Mouse (Mus musculus): ENCODE measurements around the gene Syce2. TPM values are rescaled to one million over a fixed set of nuclear protein-coding genes. Genes with fewer than 3 reads are reported as not detected.

Gene Syce2
- polyA plus RNA-seq, 1 experiment from 2014 or later = 160 TPM

DNA sequence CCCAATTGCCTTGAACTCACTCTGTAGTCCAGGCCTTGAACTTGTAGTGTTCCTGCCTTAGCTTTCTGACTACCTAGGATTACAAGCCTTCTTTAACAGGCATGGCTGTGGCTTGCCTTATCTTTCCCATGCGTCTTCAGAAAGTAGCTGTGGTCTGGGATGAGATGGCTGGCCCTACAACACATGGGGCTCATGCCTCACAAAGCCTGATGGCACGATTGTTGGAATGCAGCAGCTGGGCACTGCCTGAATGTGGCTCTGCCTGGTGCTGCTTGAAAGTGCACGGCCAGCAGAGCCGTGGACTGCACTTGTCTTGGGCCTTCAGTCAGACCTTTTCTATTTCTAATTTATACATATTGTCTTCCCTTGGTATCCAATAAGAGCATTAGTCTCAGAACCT is 12.8 kb downstream of the Syce2 start:
- ATAC-seq (replicated peaks; ENCODE audit: low FRiP score) (no peak; the same call in 1 of the 2 replicates), DNase-seq (ENCODE audit: low spot score) (no peak)
- H3K36me3 ChIP-seq (ENCODE audit: control insufficient read depth, insufficient read depth, low read length) = peaks cover 19% of the 10 kb centered on the region; the same call in 1 of the 2 replicates
- H3K9ac ChIP-seq (ENCODE audit: low read depth, low read length) = no peak overlapping the region
- H3K9me3 ChIP-seq (ENCODE audit: control insufficient read depth, low read length) = no peaks in the 10 kb centered on the region
- no peaks in the 10 kb centered on the region; the same call in 1 of the 2 replicates for H3K4me1 ChIP-seq (replicated peaks; ENCODE audit: control insufficient read depth, insufficient read depth, low read length)
- H3K27ac ChIP-seq (ENCODE audit: low read depth, low read length) = no peak overlapping the region
- no peaks in the 10 kb centered on the region for H3K27me3 ChIP-seq (replicated peaks; ENCODE audit: control insufficient read depth, insufficient read depth, low read length)
- H3K4me3 ChIP-seq (ENCODE audit: low read depth, low read length) = no peak overlapping the region
- 72% methylated on average over 4 of the region's 4 CpGs for WGBS
- no peak overlapping the region for H3K4me2 ChIP-seq

DNA sequence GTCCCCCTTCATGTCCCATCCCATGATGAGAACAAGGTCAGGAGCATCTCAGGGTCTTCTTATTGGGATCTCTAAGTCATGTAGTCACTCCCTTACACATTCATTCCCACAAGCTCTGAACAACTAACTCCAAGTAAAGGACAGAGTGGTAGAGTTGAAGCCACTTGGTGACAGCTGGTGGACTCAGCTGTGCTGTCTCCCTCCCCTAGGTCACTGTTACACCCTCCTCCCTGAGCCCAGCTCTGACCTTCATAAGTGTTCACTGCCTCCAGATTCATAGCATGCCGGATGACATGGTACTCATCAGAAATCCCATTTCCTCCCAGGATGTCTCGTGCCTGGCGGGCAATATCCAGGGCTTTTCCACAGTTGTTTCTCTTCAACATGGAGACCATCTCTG is 16.4 kb downstream of the Syce2 start:
- Histone ChIP-seq H3K4me1 (replicated peaks; ENCODE audit: control insufficient read depth, insufficient read depth, low read length) (peaks cover 10% of the 10 kb centered on the region), H3K9ac (ENCODE audit: low read depth, low read length) (no peak overlapping the region), H3K9me3 (ENCODE audit: control insufficient read depth, low read length) (no peaks in the 10 kb centered on the region), H3K4me2 (no peak overlapping the region), H3K27me3 (replicated peaks; ENCODE audit: control insufficient read depth, insufficient read depth, low read length) (no peaks in the 10 kb centered on the region), H3K4me3 (ENCODE audit: low read depth, low read length) (no peak overlapping the region), H3K27ac (ENCODE audit: low read depth, low read length) (no peak overlapping the region), H3K36me3 (ENCODE audit: control insufficient read depth, insufficient read depth, low read length) (peaks cover 26% of the 10 kb centered on the region; the same call in 1 of the 2 replicates)
- WGBS = 87% methylated on average over 3 of the region's 3 CpGs
- ATAC-seq (replicated peaks; ENCODE audit: low FRiP score) = no peak
- no peak for DNase-seq (ENCODE audit: low spot score)

DNA sequence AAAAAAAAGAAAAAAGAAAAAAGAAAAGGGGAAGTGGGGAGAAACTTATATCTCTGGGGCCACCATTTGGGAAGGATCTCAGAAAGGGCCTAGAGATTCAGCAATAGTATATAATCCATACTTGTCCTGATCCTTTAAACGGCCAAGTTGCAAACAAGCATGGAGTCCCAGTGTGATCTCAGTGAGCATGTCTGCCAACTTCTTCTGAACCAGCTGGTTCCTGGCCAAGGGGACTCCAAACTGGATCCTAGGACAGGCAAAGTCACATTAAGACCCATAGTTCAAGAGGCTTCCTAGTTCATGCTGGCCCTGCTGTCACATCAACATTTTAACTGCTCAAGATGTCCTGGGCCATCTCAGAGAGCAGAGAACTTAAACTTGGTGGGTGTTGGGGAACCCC is 17.2 kb downstream of the Syce2 start:
- H3K36me3 ChIP-seq (ENCODE audit: control insufficient read depth, insufficient read depth, low read length) = peaks cover 26% of the 10 kb centered on the region; the same call in 1 of the 2 replicates
- H3K4me1 ChIP-seq (replicated peaks; ENCODE audit: control insufficient read depth, insufficient read depth, low read length) = peaks cover 12% of the 10 kb centered on the region
- WGBS = 94% methylated on average over 1 of the region's 1 CpGs
- no peak overlapping the region for H3K27ac ChIP-seq (ENCODE audit: low read depth, low read length)
- DNase-seq (ENCODE audit: low spot score) (no peak), ATAC-seq (replicated peaks; ENCODE audit: low FRiP score) (no peak)
- no peaks in the 10 kb centered on the region for H3K9me3 ChIP-seq (ENCODE audit: control insufficient read depth, low read length)
- no peak overlapping the region for H3K4me3 ChIP-seq (ENCODE audit: low read depth, low read length)
- no peak overlapping the region for H3K9ac ChIP-seq (ENCODE audit: low read depth, low read length)
- no peaks in the 10 kb centered on the region for H3K27me3 ChIP-seq (replicated peaks; ENCODE audit: control insufficient read depth, insufficient read depth, low read length)
- no peak overlapping the region for H3K4me2 ChIP-seq

DNA sequence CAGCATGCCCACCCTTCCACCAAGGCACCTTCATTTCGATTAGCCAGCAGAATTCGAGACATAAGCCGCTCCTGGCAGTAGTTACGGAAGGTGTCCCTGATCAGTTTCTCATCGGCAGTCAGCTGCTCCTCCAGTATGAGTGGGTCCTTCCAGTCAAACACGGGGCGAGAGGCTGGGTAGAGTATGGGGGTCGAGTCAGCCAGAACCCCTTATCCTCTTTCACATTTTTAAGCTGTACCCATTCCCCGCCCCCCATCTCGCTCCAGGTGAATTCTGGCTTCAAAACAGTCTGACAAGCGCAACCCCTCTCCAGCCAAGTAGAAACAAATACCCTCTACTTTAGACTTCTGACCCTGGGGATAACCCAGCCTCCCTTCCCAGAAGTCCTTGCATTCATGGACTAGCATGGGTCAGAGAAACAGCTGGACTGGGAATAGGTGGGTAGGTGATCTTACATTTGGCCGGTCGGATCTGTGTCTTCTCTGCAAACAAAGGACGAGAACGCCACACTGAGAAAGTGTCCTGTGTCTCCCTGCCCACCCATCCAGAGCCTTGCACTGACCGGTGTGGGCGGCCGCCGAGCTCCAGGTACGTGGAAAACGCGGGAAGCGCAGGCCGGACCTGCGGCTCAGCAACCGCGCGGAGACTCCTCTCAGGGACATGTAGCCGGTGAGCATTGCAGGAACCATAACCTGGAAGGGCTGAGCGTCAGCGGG is 21.2 kb downstream of the Syce2 start:
- peak; percentile 39 for ATAC-seq (replicated peaks; ENCODE audit: low FRiP score)
- no peak for DNase-seq (ENCODE audit: low spot score)
- no peaks in the 10 kb centered on the region for H3K27me3 ChIP-seq (replicated peaks; ENCODE audit: control insufficient read depth, insufficient read depth, low read length)
- H3K9ac ChIP-seq (ENCODE audit: low read depth, low read length) = peak overlapping the region; percentile 68
- H3K36me3 ChIP-seq (ENCODE audit: control insufficient read depth, insufficient read depth, low read length) = peaks cover 16% of the 10 kb centered on the region; the same call in 1 of the 2 replicates
- peaks cover 17% of the 10 kb centered on the region; the same call in 1 of the 2 replicates for H3K4me1 ChIP-seq (replicated peaks; ENCODE audit: control insufficient read depth, insufficient read depth, low read length)
- WGBS = 11% methylated on average over 31 of the region's 31 CpGs
- H3K4me2 ChIP-seq = peak overlapping the region; percentile 87
- no peaks in the 10 kb centered on the region for H3K9me3 ChIP-seq (ENCODE audit: control insufficient read depth, low read length)
- H3K27ac ChIP-seq (ENCODE audit: low read depth, low read length) = peak overlapping the region; percentile 73
- H3K4me3 ChIP-seq (ENCODE audit: low read depth, low read length) = peak overlapping the region; percentile 69

DNA sequence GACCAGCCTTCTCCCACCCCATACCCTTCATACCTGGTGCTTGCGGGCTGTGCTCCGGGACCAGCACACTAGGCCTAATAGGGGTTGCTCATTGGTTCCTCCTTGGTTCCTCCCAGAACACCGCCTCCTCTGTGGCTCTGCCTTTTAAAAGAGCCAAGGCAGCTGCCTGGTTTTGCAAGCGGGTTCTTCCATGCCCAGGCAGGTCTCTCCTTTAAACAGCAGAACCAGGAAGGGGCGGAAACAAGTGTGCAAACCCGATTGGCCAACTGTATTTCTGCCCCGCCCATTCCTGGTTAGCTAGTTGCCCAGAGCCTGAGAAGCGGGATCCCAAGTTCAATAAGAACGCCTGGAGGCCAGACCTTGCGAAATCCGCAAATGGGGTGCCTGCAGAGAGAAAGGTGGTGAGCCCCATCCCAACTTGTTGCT is 21.8 kb downstream of the Syce2 start, which contains the start of gene Gcdh:
Gene Gcdh, minus strand, starts transcription at position 213 of the 426 bp plus-strand sequence.
- H3K4me2 ChIP-seq = peak within 1 kb of the TSS; percentile 87
- DNase-seq (ENCODE audit: low spot score) (peak; percentile 77), ATAC-seq (replicated peaks; ENCODE audit: low FRiP score) (peak; percentile 97)
- WGBS = 1% methylated on average over 11 of the region's 11 CpGs
- no peaks in the 10 kb centered on the region for H3K27me3 ChIP-seq (replicated peaks; ENCODE audit: control insufficient read depth, insufficient read depth, low read length)
- H3K4me1 ChIP-seq (replicated peaks; ENCODE audit: control insufficient read depth, insufficient read depth, low read length) = peaks cover 18% of the 10 kb centered on the region; the same call in 1 of the 2 replicates
- no peaks in the 10 kb centered on the region for H3K9me3 ChIP-seq (ENCODE audit: control insufficient read depth, low read length)
- peaks cover 13% of the 10 kb centered on the region; the same call in 1 of the 2 replicates for H3K36me3 ChIP-seq (ENCODE audit: control insufficient read depth, insufficient read depth, low read length)
- peak within 1 kb of the TSS; percentile 73 for H3K27ac ChIP-seq (ENCODE audit: low read depth, low read length)
- H3K9ac ChIP-seq (ENCODE audit: low read depth, low read length) = peak within 1 kb of the TSS; percentile 68
- H3K4me3 ChIP-seq (ENCODE audit: low read depth, low read length) = peak within 1 kb of the TSS; percentile 69

DNA sequence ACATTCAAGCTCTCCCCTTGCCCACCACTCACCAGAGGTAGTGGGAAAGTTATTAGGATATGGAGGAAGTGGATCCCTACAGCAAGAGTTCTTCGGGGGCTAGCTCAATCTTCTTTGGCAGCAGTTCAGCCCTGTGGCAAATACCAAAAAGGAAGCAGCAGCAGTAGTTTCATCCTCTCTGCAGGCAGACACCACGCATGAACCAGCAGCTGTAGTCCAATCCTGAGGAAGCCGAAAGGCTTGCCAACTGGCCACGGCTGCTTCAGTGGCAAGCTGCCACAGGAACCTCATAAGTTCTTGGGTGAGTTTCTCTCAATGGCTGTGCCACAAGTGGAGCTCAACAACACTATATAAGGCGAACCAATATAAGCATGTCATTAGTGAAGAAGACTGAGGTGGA is 24.1 kb downstream of the Syce2 start:
- H3K4me1 ChIP-seq (replicated peaks; ENCODE audit: control insufficient read depth, insufficient read depth, low read length) = peaks cover 33% of the 10 kb centered on the region
- ATAC-seq (replicated peaks; ENCODE audit: low FRiP score) (no peak), DNase-seq (ENCODE audit: low spot score) (no peak)
- H3K27me3 ChIP-seq (replicated peaks; ENCODE audit: control insufficient read depth, insufficient read depth, low read length) = no peaks in the 10 kb centered on the region
- WGBS = 85% methylated on average over 5 of the region's 5 CpGs
- H3K4me3 ChIP-seq (ENCODE audit: low read depth, low read length) = no peak overlapping the region
- no peak overlapping the region for H3K9ac ChIP-seq (ENCODE audit: low read depth, low read length)
- H3K9me3 ChIP-seq (ENCODE audit: control insufficient read depth, low read length) = no peaks in the 10 kb centered on the region
- no peak overlapping the region for H3K4me2 ChIP-seq
- H3K27ac ChIP-seq (ENCODE audit: low read depth, low read length) = no peak overlapping the region
- H3K36me3 ChIP-seq (ENCODE audit: control insufficient read depth, insufficient read depth, low read length) = no peaks in the 10 kb centered on the region; the same call in 1 of the 2 replicates

DNA sequence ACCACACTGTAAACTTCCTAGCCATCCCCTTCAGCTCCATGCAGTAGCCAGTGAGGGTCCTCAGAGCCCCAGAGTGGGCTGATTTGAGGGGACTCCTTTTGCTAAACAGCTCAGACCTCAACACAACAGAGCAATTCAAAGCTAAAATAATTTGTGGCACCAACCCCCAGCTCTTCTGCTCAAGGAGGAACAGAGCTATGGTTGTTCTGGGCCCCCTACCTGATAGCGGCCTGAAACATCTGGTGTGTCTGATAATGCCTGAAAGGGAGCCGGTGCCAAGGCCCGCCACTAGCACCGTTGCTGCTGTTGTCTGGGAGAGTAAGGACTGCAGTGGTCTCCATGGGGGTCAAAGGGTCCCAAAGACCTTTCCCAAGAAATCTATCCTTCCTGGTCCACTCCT is 29.2 kb downstream of the Syce2 start:
- peak overlapping the region; percentile 96 for H3K4me2 ChIP-seq
- ATAC-seq (replicated peaks; ENCODE audit: low FRiP score) = peak; percentile 83
- WGBS = 25% methylated on average over 4 of the region's 4 CpGs

DNA sequence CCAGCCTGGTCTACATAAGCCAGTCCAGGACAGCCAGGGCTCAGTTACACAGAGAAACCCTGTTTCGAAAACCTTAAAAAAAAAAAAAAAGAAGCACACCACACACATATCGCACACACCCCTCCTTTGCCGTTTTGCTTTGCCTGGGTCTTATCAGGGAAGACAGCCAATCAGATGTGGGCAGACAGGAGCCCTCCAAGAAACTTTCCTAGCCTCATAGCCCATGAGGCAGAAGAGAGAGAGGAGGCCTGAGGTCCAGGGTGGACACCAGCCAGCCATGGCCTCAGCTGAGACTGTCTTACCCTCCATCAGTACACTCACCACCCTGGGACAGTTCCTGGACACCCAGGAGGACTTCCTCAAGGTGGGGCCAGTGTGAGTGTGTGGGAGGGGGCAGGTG is 29.8 kb downstream of the Syce2 start, which contains the start of gene Klf1:
Gene Klf1, plus strand, starts transcription at position 177 of the 400 bp plus-strand sequence.
- peak within 1 kb of the TSS; percentile 96 for H3K4me2 ChIP-seq
- no peaks in the 10 kb centered on the region for H3K9me3 ChIP-seq (ENCODE audit: control insufficient read depth, low read length)
- peak within 1 kb of the TSS; percentile 99 for H3K9ac ChIP-seq (ENCODE audit: low read depth, low read length)
- no peaks in the 10 kb centered on the region for H3K27me3 ChIP-seq (replicated peaks; ENCODE audit: control insufficient read depth, insufficient read depth, low read length)
- peak within 1 kb of the TSS; percentile 99 for H3K27ac ChIP-seq (ENCODE audit: low read depth, low read length)
- peak within 1 kb of the TSS; percentile 93 for H3K4me3 ChIP-seq (ENCODE audit: low read depth, low read length)
- peaks cover 12% of the 10 kb centered on the region; the same call in 1 of the 2 replicates for H3K36me3 ChIP-seq (ENCODE audit: control insufficient read depth, insufficient read depth, low read length)
- DNase-seq (ENCODE audit: low spot score) (peak; percentile 49), ATAC-seq (replicated peaks; ENCODE audit: low FRiP score) (peak; percentile 80)
- WGBS = 36% methylated on average over 3 of the region's 3 CpGs
- H3K4me1 ChIP-seq (replicated peaks; ENCODE audit: control insufficient read depth, insufficient read depth, low read length) = peaks cover 32% of the 10 kb centered on the region

More for the DNA sequence above, 29.2 kb downstream of the Syce2 start:
- Histone ChIP-seq H3K9ac (ENCODE audit: low read depth, low read length) (peak overlapping the region; percentile 99), H3K4me1 (replicated peaks; ENCODE audit: control insufficient read depth, insufficient read depth, low read length) (peaks cover 32% of the 10 kb centered on the region), H3K27me3 (replicated peaks; ENCODE audit: control insufficient read depth, insufficient read depth, low read length) (no peaks in the 10 kb centered on the region), H3K27ac (ENCODE audit: low read depth, low read length) (peak overlapping the region; percentile 99), H3K36me3 (ENCODE audit: control insufficient read depth, insufficient read depth, low read length) (peaks cover 9% of the 10 kb centered on the region; the same call in 1 of the 2 replicates), H3K9me3 (ENCODE audit: control insufficient read depth, low read length) (no peaks in the 10 kb centered on the region), H3K4me3 (ENCODE audit: low read depth, low read length) (peak overlapping the region; percentile 93)
- DNase-seq (ENCODE audit: low spot score) = peak; percentile 59
